Mouse (Mus musculus): ENCODE results near the gene Gm5129. TPM values are rescaled to one million over a fixed set of nuclear protein-coding genes. Genes with fewer than 3 reads are reported as not detected.

Gm5129 gene
- polyA plus RNA-seq, 1 experiment from 2014 or later = not detected

DNA sequence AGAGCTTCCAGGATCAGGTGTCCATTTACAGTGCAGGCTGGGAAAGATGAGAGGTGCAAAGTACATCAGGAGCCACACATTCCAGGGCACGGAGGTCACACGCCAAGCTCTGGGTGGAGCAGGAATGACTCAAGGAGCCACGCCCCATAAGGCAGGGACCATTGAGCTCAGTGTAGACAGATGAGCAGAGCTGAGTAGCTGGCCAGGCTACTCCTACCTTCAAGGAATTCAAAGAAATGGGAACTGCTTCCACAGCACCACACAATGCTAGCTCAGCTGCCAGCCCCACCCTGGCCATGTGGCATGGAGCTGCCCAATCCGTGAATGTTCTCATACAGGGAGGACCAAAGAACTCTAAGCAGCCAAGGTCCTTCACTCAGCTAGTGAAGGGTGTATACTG, 37.2 kb downstream of the Gm5129 start:
- Histone ChIP-seq H3K36me3 (ENCODE audit: inconsistent target) (no peaks in the 10 kb centered on the region), H3K27ac (no peak overlapping the region), H3K79me2 (ENCODE audit: inconsistent target) (no peaks in the 10 kb centered on the region), H3K4me3 (ENCODE audit: inconsistent target) (no peak overlapping the region)
- WGBS (ENCODE audit: missing documents) = 93% methylated on average over 4 of the region's 4 CpGs

- WGBS (ENCODE audit: missing documents) = 88% methylated on average over 7 of the region's 7 CpGs
- no peaks in the 10 kb centered on the region for H3K36me3 ChIP-seq (ENCODE audit: inconsistent target)
- H3K4me3 ChIP-seq (ENCODE audit: inconsistent target) = no peak overlapping the region
These were observed 47.4 kb downstream of the Gm5129 start for GRCm38 (mm10) chr5:29688352-29688751.

DNA sequence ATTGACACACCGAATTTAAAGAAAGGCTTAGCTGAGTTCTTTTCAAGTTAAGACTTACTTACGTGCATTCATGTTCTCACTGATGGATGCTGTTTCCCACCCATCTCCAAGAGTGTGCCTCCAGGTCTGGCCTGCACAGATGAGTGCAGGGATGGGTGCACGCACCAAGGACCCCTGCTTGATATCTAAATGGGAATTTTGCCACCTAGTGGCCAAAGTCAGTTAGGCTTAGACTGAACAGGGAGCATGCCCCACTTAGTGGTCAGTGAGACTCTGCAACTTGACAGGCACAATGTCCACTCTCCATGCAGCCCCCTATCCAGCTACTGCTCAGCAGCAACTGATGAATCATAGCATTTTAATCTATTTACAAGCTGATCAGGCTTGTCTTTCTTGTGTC, 48.1 kb downstream of the Gm5129 start:
- WGBS (ENCODE audit: missing documents) = 65% methylated on average over 3 of the region's 3 CpGs
- no peak overlapping the region for H3K27ac ChIP-seq

More at GRCm38 (mm10) chr5:29688352-29688751, 47.4 kb downstream of the Gm5129 start:
- H3K27ac ChIP-seq = no peak overlapping the region
- H3K79me2 ChIP-seq (ENCODE audit: inconsistent target) = no peaks in the 10 kb centered on the region

More for the DNA sequence above, 48.1 kb downstream of the Gm5129 start:
- H3K79me2 ChIP-seq (ENCODE audit: inconsistent target) = no peaks in the 10 kb centered on the region
- H3K4me3 ChIP-seq (ENCODE audit: inconsistent target) = no peak overlapping the region
- no peaks in the 10 kb centered on the region for H3K36me3 ChIP-seq (ENCODE audit: inconsistent target)

Other genes starting within 250 kb of the Gm5129 start
- gene Ube3c, start 166.7 kb downstream of the Gm5129 start, polyA plus RNA-seq (2018) = 11.2 to 20.9 TPM (median 14.9 TPM) in 3 replicates
- 140 to 211 TPM (median 197 TPM) in 3 replicates for gene Dnajb6, start 248 bp downstream of the Gm5129 start, polyA plus RNA-seq (2018)